Mouse (Mus musculus) ZHBTc4 (cell line): ENCODE data around the gene Rgs17.
A peak's percentile ranks its signal among the peaks of the same experiment; 100 is the strongest.

Experiments used
- DNase-seq: peaks from one replicate; pipeline ENCODE4 v3.0.0-alpha.2; 2011; ENCODE audit warnings: low read depth, low spot score

Gene Rgs17

DNA sequence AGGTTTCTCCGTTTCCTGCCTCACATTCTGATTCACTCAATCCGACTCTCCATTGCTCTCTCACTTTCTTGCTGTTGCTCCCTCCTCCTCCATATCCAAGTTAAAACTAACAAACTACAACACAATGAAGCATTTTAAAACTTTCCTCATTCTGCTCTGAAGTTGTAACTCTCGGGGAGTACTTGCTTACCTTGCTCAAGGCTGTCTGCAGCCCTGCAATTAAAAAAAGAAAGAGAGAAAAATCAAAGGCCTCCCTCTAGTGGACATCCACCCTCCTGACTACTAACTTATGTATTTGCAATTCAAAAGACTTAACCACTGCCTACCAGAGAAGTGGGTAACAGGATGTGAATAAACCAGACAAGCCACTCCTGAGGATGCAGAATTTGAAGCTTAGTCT lies 97.4 kb downstream of the Rgs17 start:
- DNase-seq = peak; percentile 78

DNA sequence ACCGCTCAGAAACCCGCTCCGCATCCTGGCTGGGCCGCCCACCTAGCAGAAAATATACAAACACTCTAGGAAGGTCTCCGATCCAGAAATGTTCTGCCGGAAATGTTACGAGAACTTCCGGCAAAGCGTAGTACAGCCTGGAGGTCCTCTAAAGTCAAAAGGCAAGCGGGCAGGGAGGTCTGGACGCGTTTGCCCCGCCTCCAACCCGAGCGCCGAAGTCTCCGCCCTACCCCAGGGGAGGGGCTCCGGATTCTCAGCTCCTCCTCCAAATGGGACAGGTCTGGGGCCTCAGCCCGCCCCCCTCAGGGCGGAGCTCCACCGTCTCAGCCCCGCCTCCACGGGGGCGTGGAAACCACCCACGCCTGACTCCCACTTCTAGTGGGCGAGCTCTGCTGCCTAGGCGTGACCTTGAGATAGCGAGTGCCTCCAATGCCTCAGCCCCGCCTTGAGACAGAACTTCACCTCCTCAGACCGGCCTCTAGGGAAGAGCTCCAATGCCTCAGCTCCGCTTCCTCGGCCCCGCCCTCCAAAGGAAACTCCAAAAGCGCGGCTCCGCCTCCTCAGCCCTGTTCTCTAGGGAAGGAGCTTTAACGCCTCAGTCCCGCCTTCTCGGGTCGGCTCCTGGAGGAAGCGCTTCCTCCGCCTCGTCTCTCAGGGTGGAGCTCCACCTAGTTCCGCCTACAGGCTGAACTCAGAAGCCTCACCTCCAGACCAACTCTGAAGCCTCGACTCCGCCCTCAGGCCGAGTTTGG lies 98.3 kb downstream of the Rgs17 start, which contains the start of gene Mtrf1l:
Gene Mtrf1l (minus strand): TSS at position 171 of the 752 bp plus-strand sequence.
- DNase-seq = peak; percentile 100

DNA sequence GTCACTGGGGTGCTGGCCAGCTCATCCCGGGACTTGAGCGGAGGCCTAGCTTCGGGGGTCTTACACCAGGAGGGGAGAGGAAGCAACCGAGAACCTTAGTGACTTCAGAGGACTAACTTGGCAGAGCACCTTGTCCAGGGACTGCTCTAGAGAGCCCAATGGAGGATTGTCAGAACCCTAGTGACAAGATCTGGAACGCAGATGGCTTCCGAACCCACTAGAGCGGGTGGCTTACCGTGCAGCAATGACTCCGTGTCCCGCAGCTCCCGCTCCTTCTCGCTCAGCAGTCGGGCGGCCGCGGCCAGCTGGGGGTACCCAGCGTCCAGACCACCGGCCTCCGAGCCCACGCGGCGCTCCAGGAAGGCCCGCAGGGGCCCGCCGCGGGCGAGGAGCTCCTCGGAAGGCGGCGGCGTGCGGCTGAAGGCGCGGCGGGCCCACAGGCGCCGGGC lies 98.9 kb downstream of the Rgs17 start:
- peak; percentile 33 for DNase-seq

DNA sequence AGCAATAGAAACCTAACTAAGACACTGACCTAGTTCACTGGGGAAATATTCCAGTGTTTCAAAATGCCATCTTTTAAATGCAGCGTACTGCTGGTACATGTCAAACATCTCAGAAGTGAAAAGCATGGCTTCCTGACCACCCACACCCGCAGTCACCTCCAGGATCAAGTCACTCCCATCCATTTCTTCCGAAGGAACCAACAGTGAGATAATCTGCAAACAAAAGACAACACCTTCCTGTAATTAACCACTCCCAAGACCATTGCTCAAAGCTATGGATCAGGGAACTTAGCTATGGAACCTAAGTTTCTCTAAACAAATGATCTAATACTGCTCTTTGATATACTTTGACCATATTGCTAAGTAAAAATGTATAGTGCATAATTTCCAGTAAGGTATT lies 103.4 kb downstream of the Rgs17 start:
- DNase-seq = peak; percentile 22

DNA sequence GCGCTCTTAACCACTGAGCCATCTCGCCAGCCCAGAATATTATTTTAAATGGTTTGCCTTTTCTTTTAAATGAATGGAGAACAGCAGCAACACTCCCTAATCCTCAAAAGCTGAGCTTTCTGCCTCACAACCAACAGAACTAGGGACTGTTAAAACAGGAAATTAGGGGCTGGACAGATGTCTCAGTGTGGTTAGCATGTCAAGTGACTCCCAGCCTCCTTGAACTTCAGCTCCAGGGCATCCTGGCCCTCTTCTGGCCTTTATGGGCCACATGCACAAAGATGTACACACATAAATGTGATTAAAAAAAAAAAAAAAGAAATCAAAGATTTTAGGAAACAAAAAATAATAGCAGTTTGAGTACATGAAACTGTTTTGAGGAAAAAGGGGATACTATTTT lies 106.2 kb downstream of the Rgs17 start:
- DNase-seq = no peak

DNA sequence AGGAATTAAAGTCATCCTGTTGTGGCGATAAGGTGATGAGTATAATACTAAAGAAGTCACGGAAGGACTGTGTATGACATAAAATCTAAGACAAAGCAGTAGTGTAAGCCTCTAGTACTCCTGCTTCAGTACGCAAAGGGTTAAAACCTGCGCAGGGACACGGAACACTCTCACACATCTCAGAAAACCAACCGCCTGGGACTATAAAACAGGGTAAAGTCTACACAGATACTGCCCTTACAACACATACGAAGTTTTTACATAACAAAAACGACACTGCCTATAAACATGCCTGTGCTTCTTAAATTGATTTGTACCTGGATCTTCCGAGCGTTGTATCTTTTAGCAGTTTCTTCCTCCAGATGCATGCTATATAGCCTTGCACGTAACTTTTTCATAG lies 108.5 kb downstream of the Rgs17 start:
- no peak for DNase-seq

DNA sequence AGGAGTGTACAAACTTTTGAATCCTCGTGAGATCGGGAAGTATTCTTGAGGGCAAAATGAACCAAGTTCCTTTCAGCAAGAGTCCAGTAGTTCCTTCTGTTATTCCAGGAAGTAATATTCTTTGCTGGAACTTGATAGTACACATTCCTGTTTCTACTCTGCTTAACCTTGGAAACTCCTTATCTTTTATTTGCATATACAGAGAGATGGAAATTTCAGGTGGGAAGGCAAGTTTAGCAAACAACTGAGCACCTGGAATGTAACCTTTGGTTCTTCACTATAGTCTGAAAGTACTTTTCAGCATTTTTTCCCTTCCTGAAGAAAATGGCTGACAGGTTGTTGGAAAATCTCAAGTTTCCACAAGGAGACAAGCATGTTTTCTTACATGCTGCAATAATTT lies 114.5 kb downstream of the Rgs17 start:
- DNase-seq = no peak

DNA sequence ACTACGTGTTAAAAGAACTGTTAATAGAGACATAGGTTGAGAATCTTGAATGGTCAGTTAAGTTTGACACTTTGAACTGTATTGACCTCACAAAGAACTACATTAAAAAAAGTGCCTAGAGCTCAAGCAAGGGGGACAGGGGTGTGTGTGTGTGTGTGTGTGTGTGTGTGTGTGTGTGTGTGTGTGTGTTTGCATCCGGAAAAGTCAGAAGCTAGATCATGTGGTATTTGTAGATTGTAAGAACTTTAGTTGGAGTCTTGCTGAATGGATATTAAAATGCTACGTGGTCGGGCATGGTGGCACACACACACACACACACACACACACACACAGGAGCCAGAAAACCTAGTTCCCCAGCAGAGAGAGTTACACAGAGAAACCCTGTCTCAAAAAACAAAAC lies 115.2 kb downstream of the Rgs17 start:
- no peak for DNase-seq

DNA sequence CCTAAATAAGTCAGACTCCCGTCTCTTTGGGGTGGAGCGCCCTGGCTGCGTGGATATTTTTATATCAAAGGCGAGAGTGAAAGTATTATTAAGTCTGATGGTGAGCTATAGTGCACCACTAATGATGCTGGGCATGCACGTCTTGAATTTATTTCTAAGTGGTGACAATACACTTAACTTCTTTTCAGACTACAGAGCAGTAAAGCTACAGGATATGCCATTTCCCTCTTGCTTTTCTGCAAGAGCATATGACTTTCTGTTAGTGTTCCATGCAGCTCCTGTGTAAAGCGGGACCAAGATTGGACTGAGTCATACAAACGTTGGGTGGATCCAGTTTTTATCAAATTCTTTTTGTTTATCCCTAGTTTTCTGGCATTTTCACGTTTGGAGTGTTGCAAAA lies 115.8 kb downstream of the Rgs17 start:
- DNase-seq = no peak

DNA sequence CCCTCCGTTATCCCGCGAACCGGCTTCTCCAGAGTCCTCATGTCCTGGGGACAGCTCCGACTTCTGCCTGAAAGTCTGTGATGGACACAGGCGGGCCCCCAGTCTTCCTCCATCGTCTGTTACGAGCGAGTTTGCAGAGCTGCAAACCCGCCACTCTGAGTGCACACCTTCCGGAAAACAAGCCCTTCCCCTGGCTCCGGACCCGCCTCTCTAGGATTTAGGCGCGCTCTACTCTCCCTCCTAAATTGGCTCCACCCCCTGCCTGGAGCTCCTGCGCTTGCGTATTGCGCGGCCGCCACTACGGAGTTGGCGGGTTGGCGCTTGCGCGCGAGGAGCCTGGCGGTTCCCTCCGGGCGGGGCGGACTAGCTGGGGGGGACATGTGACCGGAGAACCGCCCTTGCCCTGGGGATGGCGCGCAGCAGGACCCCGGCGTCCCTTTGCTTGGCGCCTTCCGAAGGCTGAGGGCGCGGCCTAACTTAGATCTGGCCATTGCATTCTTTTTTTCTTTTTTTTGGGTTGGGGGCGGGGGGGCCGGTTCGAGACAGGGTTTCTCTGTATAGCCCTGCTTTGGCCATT lies 116.4 kb downstream of the Rgs17 start:
- peak; percentile 99 for DNase-seq

DNA sequence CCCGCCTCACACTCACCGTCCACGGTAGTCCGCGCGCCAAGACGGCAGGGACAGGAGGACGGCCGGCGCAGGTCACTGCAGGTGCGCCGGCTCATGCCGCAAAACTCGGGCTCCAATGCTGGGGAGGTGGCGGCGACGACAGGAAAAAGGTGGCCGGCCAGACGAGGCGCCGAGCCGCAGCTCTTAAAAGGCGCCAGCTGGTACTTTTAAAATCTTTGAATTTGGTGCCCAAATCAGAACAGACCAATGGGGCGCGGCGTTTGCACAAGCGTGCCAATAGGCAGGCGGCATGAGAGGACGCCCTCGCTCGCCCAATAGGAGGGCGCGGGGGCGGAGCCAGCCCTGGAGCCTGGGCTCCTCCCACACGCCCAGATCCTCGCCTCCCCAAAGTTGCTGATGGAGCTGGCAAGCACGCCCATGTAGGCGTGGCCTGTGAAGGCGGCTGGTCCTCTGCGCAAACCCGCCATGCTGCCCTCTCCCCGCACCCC lies 116.9 kb downstream of the Rgs17 start, which contains the start of gene Fbxo5:
Gene Fbxo5 (minus strand): TSS at position 358 of the 488 bp plus-strand sequence.
- DNase-seq = peak; percentile 100

DNA sequence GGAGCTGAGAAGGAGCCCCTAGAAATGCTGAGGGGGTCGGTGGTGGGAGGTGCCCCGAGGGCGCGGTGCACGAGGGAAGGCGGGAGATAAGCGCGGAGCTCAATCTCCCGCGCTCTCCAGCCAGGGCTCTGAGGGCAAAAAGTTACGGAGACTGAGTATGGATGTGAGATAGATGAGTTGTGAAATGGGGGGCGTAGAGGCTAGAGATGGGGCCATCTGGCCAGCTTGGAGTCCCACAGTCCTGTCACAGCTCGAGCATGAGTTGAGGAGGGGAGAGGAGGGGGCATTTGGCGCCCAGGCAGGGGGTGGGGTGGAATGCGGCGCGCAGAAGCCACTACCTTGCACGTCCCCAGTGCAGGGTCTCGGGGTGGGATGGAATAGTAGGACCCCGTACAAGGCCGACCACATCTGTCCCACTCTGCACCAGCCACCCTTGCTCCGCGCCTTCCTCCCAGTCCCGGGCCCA lies 117.5 kb downstream of the Rgs17 start:
- peak; percentile 55 for DNase-seq

DNA sequence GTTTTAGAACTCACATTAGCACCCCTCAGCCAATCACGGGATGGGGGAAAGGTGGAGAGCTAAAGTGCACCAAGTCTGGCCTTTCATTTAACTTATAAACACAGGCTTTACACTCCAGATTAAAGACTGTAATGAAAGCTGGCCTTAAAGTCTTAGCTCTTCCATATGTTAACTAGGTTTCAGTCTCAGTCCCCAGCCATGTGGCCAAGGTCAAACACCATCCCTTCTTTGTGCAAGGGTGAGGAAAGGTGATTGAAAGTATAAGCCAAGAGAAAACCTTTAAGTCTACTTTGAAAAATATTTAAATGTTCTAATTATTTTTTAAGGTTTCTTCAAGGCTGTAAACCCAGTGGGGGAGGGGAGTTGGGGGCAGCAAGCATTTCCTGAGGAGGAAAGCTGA lies 118.5 kb downstream of the Rgs17 start:
- DNase-seq = peak; percentile 27

DNA sequence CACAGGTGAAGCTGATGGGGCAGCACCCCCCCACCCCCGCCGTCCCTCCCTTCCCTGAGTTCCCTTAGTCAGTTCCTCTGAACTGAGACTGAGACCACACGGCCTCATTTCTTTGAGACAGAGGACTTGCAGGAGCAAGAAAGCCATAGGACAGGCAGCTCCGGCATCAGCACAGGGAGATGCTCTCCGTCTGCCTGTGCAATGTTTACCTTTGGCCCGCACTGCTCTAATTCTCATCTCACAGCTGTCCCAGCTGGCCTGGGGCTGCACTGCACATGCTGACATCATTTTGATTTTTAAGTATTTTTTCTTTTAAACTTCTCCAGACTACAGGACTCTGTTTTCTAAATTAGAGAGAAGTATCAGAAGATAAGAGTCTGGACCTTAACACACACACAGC lies 119.3 kb downstream of the Rgs17 start:
- DNase-seq = peak; percentile 24

DNA sequence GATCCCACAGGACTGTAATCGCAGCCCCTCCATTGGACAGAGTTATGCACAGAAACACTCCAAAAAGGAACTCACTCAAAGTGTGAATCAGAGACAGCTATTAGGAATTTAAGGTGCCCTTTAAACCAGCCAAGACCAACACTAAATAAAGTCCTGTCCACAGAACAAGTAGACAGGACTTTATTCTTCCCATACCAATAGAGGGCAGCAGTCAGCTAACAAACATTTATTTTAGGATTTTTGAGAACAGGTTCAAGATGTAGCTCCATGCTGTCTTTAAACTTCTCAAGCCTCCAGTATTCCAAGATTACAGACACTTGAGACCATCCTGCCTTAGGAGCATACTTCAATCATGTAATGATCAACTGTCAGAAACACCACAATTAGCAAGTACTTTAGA lies 121.7 kb downstream of the Rgs17 start:
- peak; percentile 56 for DNase-seq

DNA sequence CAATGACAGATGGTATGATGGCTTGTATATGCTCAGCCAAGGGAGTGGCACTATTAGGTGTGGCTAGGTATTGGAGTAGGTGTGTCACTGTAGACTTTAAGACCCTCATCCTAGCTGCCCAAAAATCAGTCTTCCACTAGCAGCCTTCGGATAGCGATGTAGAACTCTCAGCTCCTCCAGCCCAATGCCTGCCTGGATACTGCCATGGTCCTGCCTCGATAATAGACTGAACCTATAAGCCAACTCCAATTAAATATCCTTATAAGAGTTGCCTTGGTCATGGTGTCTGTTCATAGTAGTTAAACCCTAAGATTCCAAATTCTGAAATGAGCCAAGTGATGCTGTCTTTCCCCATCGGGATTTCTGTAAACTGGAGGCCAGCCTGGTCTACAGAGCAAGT lies 124.1 kb downstream of the Rgs17 start:
- DNase-seq = no peak

DNA sequence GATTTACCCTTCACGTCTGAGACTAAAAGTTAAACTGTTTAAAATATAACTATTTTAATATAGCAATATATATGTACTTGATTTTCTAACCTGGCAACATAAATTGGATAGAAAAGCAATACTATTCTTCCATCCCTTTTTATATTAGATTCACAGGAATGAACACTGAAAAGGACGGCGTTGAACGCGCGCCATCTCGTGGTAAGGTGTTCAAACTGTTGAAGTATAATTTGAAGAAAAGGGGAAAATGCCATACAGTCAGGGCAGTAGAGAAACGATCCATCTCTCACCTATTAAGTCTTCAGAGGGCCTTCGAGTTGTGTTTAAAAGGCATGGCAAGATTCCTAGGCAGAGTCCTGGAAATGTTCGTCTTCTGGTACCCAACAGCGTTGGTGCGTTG lies 131.5 kb downstream of the Rgs17 start:
- peak; percentile 60 for DNase-seq

DNA sequence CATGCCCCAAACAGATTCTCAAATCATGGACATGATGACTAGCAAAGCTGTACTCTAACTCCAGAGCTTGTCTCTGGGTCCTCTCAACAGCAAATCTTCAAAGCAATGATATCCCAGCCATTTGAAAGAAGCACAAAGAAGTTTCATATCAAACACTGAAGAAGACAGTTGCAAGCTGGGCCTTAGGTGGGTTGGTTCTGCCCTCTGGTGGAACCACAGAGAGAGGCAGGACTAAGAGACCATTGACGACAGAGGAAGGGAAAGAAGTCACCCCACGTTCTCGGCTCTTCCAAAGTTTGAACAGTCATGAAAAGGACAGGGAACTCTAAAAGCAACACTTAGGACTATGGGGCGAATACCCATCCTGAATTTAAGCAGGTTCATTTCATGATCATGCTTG lies 135.3 kb downstream of the Rgs17 start:
- peak; percentile 60 for DNase-seq
